In the genomic region with DNA sequence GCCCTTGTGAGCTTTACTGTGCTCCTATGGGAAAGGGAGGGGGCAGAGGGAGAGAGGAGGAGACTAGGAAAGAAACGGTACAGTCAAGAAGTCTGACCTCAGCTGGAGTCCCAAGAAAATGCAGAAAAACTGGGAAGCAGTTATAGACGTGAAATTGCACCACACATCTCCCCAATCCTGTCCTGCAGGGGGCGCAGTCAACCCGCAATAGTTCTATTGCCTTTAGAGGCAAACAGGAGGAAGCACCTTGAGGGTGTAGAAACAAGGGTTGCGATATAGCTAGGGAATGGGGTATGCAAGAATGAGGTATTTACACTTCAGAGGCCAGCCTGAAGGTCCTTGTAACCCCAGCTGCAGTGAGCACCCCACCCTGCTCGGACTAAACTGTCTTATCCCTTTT, we compare ENCODE assay signal across 9 mouse cellular contexts.
DNase-seq lines count a peak whose midpoint lies in the region; ATAC-seq lines count a peak whose summit lies in the region.
"Had no signal": no experiment of that assay in that cellular context is flagged by ENCODE, and none has a peak within 500 bp of the region (broad histone marks: within the 10 kb centered on the region; RNA-seq: fewer than 3 reads in every experiment).

No protein-coding gene starts in this region.

- no peaks in the 10 kb centered on the region for H3K36me3 ChIP-seq in liver, embryonic 12.5 days

- DNase-seq in liver, result peak; percentile 80
- peak; percentile 58 for DNase-seq in adrenal gland, adult 8-10 months
- peak; percentile 19 for DNase-seq in embryo, embryonic 11.5 days (ENCODE audit: low read depth, low spot score)
- DNase-seq in left cerebral cortex, postnatal 10 days (ENCODE audit: extremely low spot score in 1 of 2, low spot score in 2 of 2), result peak; percentile 31 to 53
- peak; percentile 56 for DNase-seq in retina, embryonic 14.5 days (ENCODE audit: low spot score)
- DNase-seq in thymus, postnatal 25 days, result peak; percentile 81

- intact Hi-C loops in left cerebral cortex, postnatal 10 days (cut with DNase I), result loop anchor here (5.0 kb wide), 1 partner anchor 67 kb away; no protein-coding TSS in a partner anchor

- H3K4me3 ChIP-seq in liver, embryonic 12.5 days, result no peak overlapping the region
- H3K4me3 ChIP-seq: erythroblast, embryonic 14.5 days had no signal

- no peaks in the 10 kb centered on the region for H3K9me3 ChIP-seq in liver, embryonic 12.5 days (replicated peaks)

- 0 out of 2 replicates have a peak, but pooled peaks cover 4% of the 10 kb centered on the region for H3K27me3 ChIP-seq in liver, embryonic 12.5 days (replicated peaks)

- no peaks in the 10 kb centered on the region; the same call in 1 of the 2 replicates for H3K4me1 ChIP-seq in liver, embryonic 12.5 days

- H3K27ac ChIP-seq in liver, embryonic 12.5 days, result no peak overlapping the region

- no peak overlapping the region for H3K9ac ChIP-seq in liver, embryonic 12.5 days

- 13% methylated on average over 6 of the region's 6 CpGs for whole genome bisulfite sequencing in liver, embryonic 12.5 days (ENCODE audit: insufficient replicate concordance)

- ATAC-seq in liver, embryonic 12.5 days, result no peak
- ATAC-seq in hematopoietic stem cell, adult 5-6 weeks (replicated peaks in 1 of 2; ENCODE audit: insufficient read depth in 1 of 2, low FRiP score in 2 of 2, low TSS enrichment in 1 of 2, low read depth in 1 of 2, poor library complexity in 2 of 2, severe bottlenecking in 2 of 2), result peak; percentile 62 to 77

- H3K4me2 ChIP-seq in liver, embryonic 12.5 days, result no peak overlapping the region

Comparison
In these comparisons a context has a peak if more than half of its experiments do, and no peak if none do; other contexts are left out.
1. DNase-seq: peak in every context shown above with its lines; median percentile 81 in thymus, postnatal 25 days; 80 in liver; 58 in adrenal gland, adult 8-10 months; 56 in retina, embryonic 14.5 days; 42 in left cerebral cortex, postnatal 10 days; 19 in embryo, embryonic 11.5 days.